Mouse (Mus musculus) midbrain, embryonic 15.5 days (tissue): Measurements from ENCODE around the gene Bag6. TPM values are rescaled to one million over a fixed set of nuclear protein-coding genes. Genes with fewer than 3 reads are reported as not detected.
A peak's percentile ranks its signal among the peaks of the same experiment; 100 is the strongest.

ENCODE experiments used
- ATAC-seq: fragments of 200-750 bp; cut with Nextera tagmentation; replicated peaks from 2 replicates; pipeline ENCODE4 v1.8.0; 2017; ENCODE audit warnings: moderate TSS enrichment
- H3K27ac ChIP-seq: fragments of 300-500 bp; sonication (generic); 2 replicates; pipeline ENCODE4 v1.5.1; 2015; ENCODE audit warnings: mild to moderate bottlenecking, inconsistent platforms
- H3K27me3 ChIP-seq: fragments of 300-500 bp; sonication (generic); replicated peaks from 2 replicates; pipeline ENCODE4 v1.6.1; 2015; ENCODE audit warnings: inconsistent platforms
- H3K36me3 ChIP-seq: fragments of 300-500 bp; sonication (generic); replicated peaks from 2 replicates; pipeline ENCODE4 v1.6.1; 2015; ENCODE audit warnings: inconsistent platforms
- H3K4me1 ChIP-seq: fragments of 300-500 bp; sonication (generic); 2 replicates; pipeline ENCODE4 v1.6.1; 2015; ENCODE audit warnings: inconsistent platforms
- H3K4me2 ChIP-seq: fragments of 300-500 bp; sonication (generic); 2 replicates; pipeline ENCODE4 v1.6.1; 2015; ENCODE audit warnings: inconsistent platforms, mild to moderate bottlenecking, moderate library complexity
- H3K4me3 ChIP-seq: fragments of 300-500 bp; sonication (generic); 2 replicates; pipeline ENCODE4 v1.5.1; 2015; ENCODE audit warnings: mild to moderate bottlenecking, inconsistent platforms
- H3K9ac ChIP-seq: fragments of 300-500 bp; sonication (generic); 2 replicates; pipeline ENCODE4 v1.6.1; 2015; ENCODE audit warnings: mild to moderate bottlenecking, inconsistent platforms
- H3K9me3 ChIP-seq: fragments of 300-500 bp; sonication (generic); 2 replicates; pipeline ENCODE4 v1.6.1; 2016; ENCODE audit warnings: inconsistent platforms
- WGBS: fragments of 180-500 bp; shearing (Covaris S2); methylation state at CpG from one replicate; pipeline ENCODE4 v1.1.7; 2015; ENCODE audit warnings: mixed read lengths; 5-methylcytosine and 5-hydroxymethylcytosine counted together
- polyA plus RNA-seq: library from polyadenylated mRNA; unstranded; fragments of >200 nt; fragmentation: Nextera tagmentation; extraction: Ambion mirVana; gene quantifications from 2 replicates; pipeline ENCODE4 v1.2.1, GENCODE M21; 2015

Gene Bag6
- 82.9 and 83.4 TPM in 2 replicates for polyA plus RNA-seq

GRCm38 (mm10) chr17:35134801-35135590, at the start of gene Bag6:
Bag6 (plus strand) TSS chr17:35135178.
- Histone ChIP-seq H3K9ac (peak within 1 kb of the TSS; percentile 77), H3K4me1 (peaks cover 29% of the 10 kb centered on the region), H3K4me2 (peak within 1 kb of the TSS; percentile 88), H3K36me3 (peaks cover 18% of the 10 kb centered on the region), H3K27me3 (no peaks in the 10 kb centered on the region), H3K9me3 (no peaks in the 10 kb centered on the region), H3K4me3 (peak within 1 kb of the TSS; percentile 85), H3K27ac (peak within 1 kb of the TSS; percentile 97)
- WGBS = under 1% methylated on average over 65 of the region's 66 CpGs
- peak; percentile 95 for ATAC-seq

GRCm38 (mm10) chr17:35085208-35085865, 49.6 kb upstream of the Bag6 start, which contains the start of gene Ly6g6f:
Ly6g6f (minus strand) TSS chr17:35085610.
- no peak for ATAC-seq
- WGBS = 86% methylated on average over 7 of the region's 7 CpGs
- no peaks in the 10 kb centered on the region for H3K27me3 ChIP-seq

GRCm38 (mm10) chr17:35088151-35088550, 46.8 kb upstream of the Bag6 start:
- Histone ChIP-seq H3K27me3 (no peaks in the 10 kb centered on the region), H3K36me3 (no peaks in the 10 kb centered on the region; the same call in 1 of the 2 replicates), H3K9ac (no peak overlapping the region), H3K4me3 (no peak overlapping the region), H3K4me2 (no peak overlapping the region), H3K9me3 (no peaks in the 10 kb centered on the region), H3K27ac (no peak overlapping the region), H3K4me1 (peaks cover 15% of the 10 kb centered on the region)
- 51% methylated on average over 2 of the region's 2 CpGs for WGBS
- no peak for ATAC-seq

More at GRCm38 (mm10) chr17:35085208-35085865, 49.6 kb upstream of the Bag6 start, which contains the start of gene Ly6g6f:
- no peak within 1 kb of the TSS for H3K4me2 ChIP-seq
- H3K4me1 ChIP-seq = peaks cover 7% of the 10 kb centered on the region
- H3K36me3 ChIP-seq = no peaks in the 10 kb centered on the region
- H3K9ac ChIP-seq = no peak within 1 kb of the TSS
- H3K4me3 ChIP-seq = no peak within 1 kb of the TSS
- no peak within 1 kb of the TSS for H3K27ac ChIP-seq
- no peaks in the 10 kb centered on the region for H3K9me3 ChIP-seq

GRCm38 (mm10) chr17:35088825-35089644, 45.9 kb upstream of the Bag6 start, which contains the start of gene Abhd16a:
Abhd16a (plus strand) TSS chr17:35089263.
- Histone ChIP-seq H3K9ac (peak within 1 kb of the TSS; percentile 94), H3K4me1 (peaks cover 15% of the 10 kb centered on the region), H3K4me2 (peak within 1 kb of the TSS; percentile 67), H3K27me3 (no peaks in the 10 kb centered on the region), H3K4me3 (peak within 1 kb of the TSS; percentile 73), H3K27ac (peak within 1 kb of the TSS; percentile 100), H3K9me3 (no peaks in the 10 kb centered on the region), H3K36me3 (no peaks in the 10 kb centered on the region; the same call in 1 of the 2 replicates)
- 3% methylated on average over 66 of the region's 67 CpGs for WGBS
- ATAC-seq = peak; percentile 99

GRCm38 (mm10) chr17:35090166-35090932, 44.6 kb upstream of the Bag6 start:
- ATAC-seq = no peak
- Histone ChIP-seq H3K27ac (peak overlapping the region; percentile 100; the same call in 1 of the 2 replicates), H3K4me3 (peak overlapping the region; percentile 73), H3K36me3 (peaks cover 4% of the 10 kb centered on the region), H3K27me3 (no peaks in the 10 kb centered on the region), H3K4me1 (peaks cover 15% of the 10 kb centered on the region), H3K9me3 (no peaks in the 10 kb centered on the region), H3K9ac (peak overlapping the region; percentile 94), H3K4me2 (peak overlapping the region; percentile 67)
- WGBS = 67% methylated on average over 8 of the region's 8 CpGs

- peaks cover 16% of the 10 kb centered on the region for H3K36me3 ChIP-seq
- ATAC-seq = no peak
- H3K4me3 ChIP-seq = no peak overlapping the region
- no peak overlapping the region for H3K9ac ChIP-seq
- H3K4me1 ChIP-seq = peaks cover 15% of the 10 kb centered on the region
- H3K4me2 ChIP-seq = no peak overlapping the region
- no peaks in the 10 kb centered on the region for H3K27me3 ChIP-seq
- H3K9me3 ChIP-seq = no peaks in the 10 kb centered on the region
- 91% methylated on average over 14 of the region's 14 CpGs for WGBS
- H3K27ac ChIP-seq = no peak overlapping the region
Measured at GRCm38 (mm10) chr17:35092403-35093198, 42.4 kb upstream of the Bag6 start.

GRCm38 (mm10) chr17:35094475-35095365, 40.3 kb upstream of the Bag6 start:
- ATAC-seq = no peak
- no peak overlapping the region for H3K27ac ChIP-seq
- no peak overlapping the region for H3K9ac ChIP-seq
- H3K36me3 ChIP-seq = peaks cover 21% of the 10 kb centered on the region
- H3K4me2 ChIP-seq = no peak overlapping the region
- 94% methylated on average over 15 of the region's 15 CpGs for WGBS
- no peaks in the 10 kb centered on the region for H3K9me3 ChIP-seq
- no peak overlapping the region for H3K4me3 ChIP-seq
- H3K27me3 ChIP-seq = no peaks in the 10 kb centered on the region
- H3K4me1 ChIP-seq = peaks cover 14% of the 10 kb centered on the region

GRCm38 (mm10) chr17:35096597-35096996, 38.4 kb upstream of the Bag6 start:
- H3K4me2 ChIP-seq = no peak overlapping the region
- peaks cover 33% of the 10 kb centered on the region for H3K36me3 ChIP-seq
- no peak overlapping the region for H3K27ac ChIP-seq
- no peaks in the 10 kb centered on the region for H3K4me1 ChIP-seq
- ATAC-seq = no peak
- H3K4me3 ChIP-seq = no peak overlapping the region
- no peaks in the 10 kb centered on the region for H3K9me3 ChIP-seq
- no peak overlapping the region for H3K9ac ChIP-seq
- 78% methylated on average over 12 of the region's 12 CpGs for WGBS
- H3K27me3 ChIP-seq = no peaks in the 10 kb centered on the region

- Histone ChIP-seq H3K4me3 (no peak overlapping the region), H3K27me3 (no peaks in the 10 kb centered on the region), H3K9ac (no peak overlapping the region), H3K4me2 (no peak overlapping the region), H3K36me3 (peaks cover 39% of the 10 kb centered on the region), H3K9me3 (no peaks in the 10 kb centered on the region), H3K4me1 (no peaks in the 10 kb centered on the region), H3K27ac (no peak overlapping the region)
- WGBS = 70% methylated on average over 12 of the region's 12 CpGs
- ATAC-seq = no peak
Measured at GRCm38 (mm10) chr17:35097164-35097655, 37.8 kb upstream of the Bag6 start.

GRCm38 (mm10) chr17:35100196-35100765, 34.7 kb upstream of the Bag6 start:
- no peak overlapping the region for H3K9ac ChIP-seq

More at GRCm38 (mm10) chr17:35100196-35100765, 34.7 kb upstream of the Bag6 start:
- no peaks in the 10 kb centered on the region for H3K9me3 ChIP-seq
- 76% methylated on average over 10 of the region's 10 CpGs for WGBS
- ATAC-seq = no peak
- no peaks in the 10 kb centered on the region for H3K27me3 ChIP-seq
- H3K36me3 ChIP-seq = peaks cover 50% of the 10 kb centered on the region
- no peak overlapping the region for H3K4me2 ChIP-seq
- H3K4me1 ChIP-seq = no peaks in the 10 kb centered on the region
- no peak overlapping the region for H3K4me3 ChIP-seq
- no peak overlapping the region for H3K27ac ChIP-seq
